Mouse (Mus musculus) heart, adult 2 months (tissue): Measurements from ENCODE around the gene Macrod1.

ENCODE experiments used
- CTCF ChIP-seq: fragments of 200-600 bp; IDR thresholded peaks from 2 replicates; pipeline ENCODE4 v1.8.1; 2022; ENCODE audit warnings: antibody characterized with exemption, mild to moderate bottlenecking, moderate library complexity
- POLR2A ChIP-seq: fragments of 200-500 bp; IDR thresholded peaks from 2 replicates; pipeline ENCODE4 v1.6.1; 2011; ENCODE audit warnings: mild to moderate bottlenecking, low read depth, low read length, control low read depth; ENCODE audit not compliant: insufficient read depth

GRCm38 (mm10) chr19:7044706-7045105 lies 11.9 kb upstream of the Macrod1 start:
- TF ChIP-seq POLR2A (no peak), CTCF (no peak)
